Mouse (Mus musculus): ENCODE results near the gene Atcay. TPM values are rescaled to one million over a fixed set of nuclear protein-coding genes. Genes with fewer than 3 reads are reported as not detected.

Atcay gene
- polyA plus RNA-seq, 1 experiment, result 166 TPM

DNA sequence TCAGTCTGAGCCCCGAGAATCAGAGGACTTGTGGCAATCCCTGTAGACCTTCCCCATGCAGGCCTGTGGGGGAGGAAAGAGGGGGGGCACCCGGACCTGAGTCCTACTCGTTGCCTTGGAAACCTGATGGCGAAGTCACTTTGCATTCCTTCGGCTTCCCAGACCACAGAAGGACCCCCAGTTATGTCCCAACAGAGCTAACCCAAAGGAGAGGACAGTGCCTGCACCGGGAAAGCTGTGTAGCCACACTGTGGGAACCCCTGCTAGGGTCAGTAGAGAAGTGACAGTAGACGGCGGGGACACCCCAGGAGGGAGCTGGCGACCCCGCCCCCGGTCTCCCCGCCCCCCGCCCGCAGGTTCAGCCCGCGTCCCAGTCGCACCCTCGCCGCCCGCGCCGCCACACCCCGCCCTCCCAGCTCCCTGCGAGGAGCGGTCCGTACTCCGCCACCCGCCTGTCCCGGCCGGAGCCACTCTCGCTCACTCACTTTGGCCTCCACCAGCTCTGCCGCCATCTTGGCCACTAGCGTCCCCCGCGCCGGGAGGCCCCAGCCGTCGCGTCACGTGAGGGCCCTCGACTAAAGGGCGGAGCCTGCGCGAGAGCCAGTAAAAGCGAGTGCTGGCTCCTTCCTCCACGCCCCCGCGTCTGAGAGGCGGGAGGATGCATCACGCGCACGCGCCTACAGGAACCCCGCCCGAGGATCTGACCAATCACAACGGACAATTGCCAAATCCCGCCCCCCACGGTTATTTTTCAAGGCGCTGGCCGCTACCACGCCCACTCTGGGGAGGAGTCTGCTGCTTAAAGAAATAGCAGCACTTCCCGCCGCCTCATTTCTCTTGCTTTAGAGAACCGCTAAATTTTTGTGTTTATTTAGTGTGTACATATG is 63.2 kb downstream of the Atcay start, which contains the start of gene Pias4:
Gene Pias4 (minus strand): TSS at position 724 of the 887 bp plus-strand sequence.
- Histone ChIP-seq H3K4me3 (ENCODE audit: insufficient read depth, low read length) (peak within 1 kb of the TSS; percentile 74), H3K4me1 (ENCODE audit: control insufficient read depth, insufficient read depth, low read length) (peaks cover 3% of the 10 kb centered on the region; the same call in 1 of the 2 replicates), H3K27ac (ENCODE audit: insufficient read depth, low read length) (peak within 1 kb of the TSS; percentile 9; the same call in 1 of the 2 replicates)
- TF ChIP-seq POLR2A (IDR thresholded peaks at IDR 0.05; ENCODE audit: extremely low read depth, insufficient read depth, low read length), result peak; percentile 75; the same call in 1 of the 2 replicates
- no peak for TF ChIP-seq CTCF (IDR thresholded peaks at IDR 0.05; ENCODE audit: extremely low read depth, insufficient read depth, low read length)

DNA sequence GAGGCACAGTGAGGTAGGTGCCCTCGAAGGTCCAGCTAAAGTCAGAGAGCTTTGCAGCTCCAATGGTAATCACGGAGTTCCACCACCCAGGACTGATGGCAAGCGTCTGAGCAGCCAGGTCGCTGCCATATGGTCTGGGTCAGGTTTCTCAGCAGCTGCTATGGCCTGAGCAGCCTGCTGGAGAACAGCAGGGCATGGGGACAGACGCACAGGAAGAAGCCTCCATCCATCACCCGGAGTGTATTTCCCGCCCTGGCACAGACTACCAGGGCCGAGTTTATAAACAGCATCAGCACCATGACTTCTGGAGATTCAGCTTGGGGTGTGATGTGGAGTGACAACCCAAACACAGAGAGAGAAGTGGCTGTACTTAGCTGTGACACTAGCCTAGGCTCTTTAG is 65.5 kb downstream of the Atcay start:
- peaks cover 3% of the 10 kb centered on the region; the same call in 1 of the 2 replicates for H3K4me1 ChIP-seq (ENCODE audit: control insufficient read depth, insufficient read depth, low read length)
- no peak overlapping the region for H3K27ac ChIP-seq (ENCODE audit: insufficient read depth, low read length)
- no peak overlapping the region for H3K4me3 ChIP-seq (ENCODE audit: insufficient read depth, low read length)
- TF ChIP-seq CTCF (IDR thresholded peaks at IDR 0.05; ENCODE audit: extremely low read depth, insufficient read depth, low read length), result no peak
- TF ChIP-seq POLR2A (IDR thresholded peaks at IDR 0.05; ENCODE audit: extremely low read depth, insufficient read depth, low read length), result no peak

GRCm38 (mm10) chr10:81162318-81162652 is 68.3 kb downstream of the Atcay start:
- H3K4me1 ChIP-seq (ENCODE audit: control insufficient read depth, insufficient read depth, low read length), result peaks cover 3% of the 10 kb centered on the region; the same call in 1 of the 2 replicates
- no peak overlapping the region for H3K27ac ChIP-seq (ENCODE audit: insufficient read depth, low read length)
- no peak overlapping the region for H3K4me3 ChIP-seq (ENCODE audit: insufficient read depth, low read length)
- TF ChIP-seq POLR2A (IDR thresholded peaks at IDR 0.05; ENCODE audit: extremely low read depth, insufficient read depth, low read length), result no peak

DNA sequence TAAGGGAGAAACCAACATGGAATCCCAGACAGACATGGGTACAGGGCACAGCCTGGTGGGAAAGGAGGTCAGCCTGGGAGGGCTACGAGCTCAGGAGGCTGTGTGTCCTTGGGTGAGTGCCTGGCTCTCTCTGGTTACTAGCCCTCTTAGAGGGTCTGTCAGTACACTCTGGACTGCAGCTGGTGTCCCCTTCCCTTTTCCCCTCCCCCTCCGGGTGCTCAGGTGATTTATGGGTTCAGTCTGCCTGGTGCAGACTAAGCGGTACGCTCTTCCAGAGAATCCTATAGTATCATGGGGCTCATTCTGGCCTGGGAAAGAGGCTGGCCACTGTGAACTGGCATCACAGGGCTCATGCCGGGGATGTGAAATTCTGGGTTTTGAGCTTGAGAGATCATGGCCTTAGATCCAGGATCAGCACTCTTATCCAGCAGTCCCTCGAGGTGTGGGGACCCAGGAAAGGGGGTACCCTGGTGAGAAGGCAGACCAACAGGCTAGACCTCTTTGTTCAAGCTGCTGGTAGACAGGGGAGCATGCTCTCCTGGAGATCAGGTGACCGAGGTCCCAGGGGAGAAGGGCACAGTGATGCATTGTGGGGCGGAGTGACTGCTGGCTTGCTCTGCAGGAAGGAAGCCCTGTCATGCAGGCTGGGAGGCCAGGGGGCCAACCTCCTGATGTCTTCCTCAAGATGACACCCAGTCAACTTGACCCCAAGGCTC is 68.9 kb downstream of the Atcay start:
- H3K27ac ChIP-seq (ENCODE audit: insufficient read depth, low read length), result no peak overlapping the region
- TF ChIP-seq CTCF (IDR thresholded peaks at IDR 0.05; ENCODE audit: extremely low read depth, insufficient read depth, low read length) (no peak), POLR2A (IDR thresholded peaks at IDR 0.05; ENCODE audit: extremely low read depth, insufficient read depth, low read length) (no peak)
- H3K4me1 ChIP-seq (ENCODE audit: control insufficient read depth, insufficient read depth, low read length), result peaks cover 2% of the 10 kb centered on the region; the same call in 1 of the 2 replicates
- no peak overlapping the region for H3K4me3 ChIP-seq (ENCODE audit: insufficient read depth, low read length)

- H3K4me1 ChIP-seq (ENCODE audit: control insufficient read depth, insufficient read depth, low read length), result no peaks in the 10 kb centered on the region
- H3K27ac ChIP-seq (ENCODE audit: insufficient read depth, low read length), result peak overlapping the region; percentile 75
- TF ChIP-seq POLR2A (IDR thresholded peaks at IDR 0.05; ENCODE audit: extremely low read depth, insufficient read depth, low read length) (no peak), CTCF (IDR thresholded peaks at IDR 0.05; ENCODE audit: extremely low read depth, insufficient read depth, low read length) (no peak)
- H3K4me3 ChIP-seq (ENCODE audit: insufficient read depth, low read length), result no peak overlapping the region
Observed at GRCm38 (mm10) chr10:81154736-81155135, 75.9 kb downstream of the Atcay start.

Other genes starting within 250 kb of the Atcay start
- 77.9 and 152 TPM in 2 replicates for gene Gng7, start 215.9 kb downstream of the Atcay start, polyA plus RNA-seq (2012; rRNA removed)
- gene Diras1, start 205.2 kb downstream of the Atcay start, polyA plus RNA-seq (2012; rRNA removed), result 83.8 and 85.3 TPM in 2 replicates
- gene Slc39a3, start 193.4 kb downstream of the Atcay start, polyA plus RNA-seq (2012; rRNA removed), result 72.8 and 73.0 TPM in 2 replicates
- 222 and 228 TPM in 2 replicates for gene Sgta, start 170.7 kb downstream of the Atcay start, polyA plus RNA-seq (2012; rRNA removed)
- 66.2 and 68.5 TPM in 2 replicates for gene Thop1, start 160.8 kb downstream of the Atcay start, polyA plus RNA-seq (2012; rRNA removed)
- 0.42 TPM in 2 replicates for gene Creb3l3, start 132.0 kb downstream of the Atcay start, polyA plus RNA-seq (2012; rRNA removed)
- 192 and 201 TPM in 2 replicates for gene Map2k2, start 124.9 kb downstream of the Atcay start, polyA plus RNA-seq (2012; rRNA removed)
- gene Zbtb7a, start 95.6 kb downstream of the Atcay start, polyA plus RNA-seq (2012; rRNA removed), result 46.9 and 49.9 TPM in 2 replicates
- 21.3 and 22.5 TPM in 2 replicates for gene Pias4, start 62.9 kb downstream of the Atcay start, polyA plus RNA-seq (2012; rRNA removed)
- gene Eef2, start 54.2 kb downstream of the Atcay start, polyA plus RNA-seq (2012; rRNA removed), result 1,040 and 1,088 TPM in 2 replicates
- 71.2 and 77.1 TPM in 2 replicates for gene Dapk3, start 47.8 kb downstream of the Atcay start, polyA plus RNA-seq (2012; rRNA removed)
- gene 4930442H23Rik, start 47.0 kb downstream of the Atcay start, polyA plus RNA-seq (2012; rRNA removed), result not detected in 2 replicates
- gene Nmrk2, start 28.8 kb downstream of the Atcay start, polyA plus RNA-seq (2012; rRNA removed), result 0.13 and 0.19 TPM in 2 replicates
- 93.1 and 105 TPM in 2 replicates for gene Zfr2, start 2.3 kb upstream of the Atcay start, polyA plus RNA-seq (2012; rRNA removed)
- 475 and 540 TPM in 2 replicates for gene Matk, start 22.1 kb upstream of the Atcay start, polyA plus RNA-seq (2012; rRNA removed)
- gene Mrpl54, start 36.1 kb upstream of the Atcay start, polyA plus RNA-seq (2012; rRNA removed), result 61.1 and 64.7 TPM in 2 replicates
- gene Apba3, start 36.1 kb upstream of the Atcay start, polyA plus RNA-seq (2012; rRNA removed), result 52.1 and 58.2 TPM in 2 replicates
- gene Tjp3, start 60.7 kb upstream of the Atcay start, polyA plus RNA-seq (2012; rRNA removed), result 0.15 and 0.17 TPM in 2 replicates
- gene Pip5k1c, start 62.1 kb upstream of the Atcay start, polyA plus RNA-seq (2012; rRNA removed), result 414 and 443 TPM in 2 replicates
- 32.2 and 33.0 TPM in 2 replicates for gene Cactin, start 90.3 kb upstream of the Atcay start, polyA plus RNA-seq (2012; rRNA removed)
- gene Tbxa2r, start 97.9 kb upstream of the Atcay start, polyA plus RNA-seq (2012; rRNA removed), result 2.7 and 2.9 TPM in 2 replicates
- 1.2 and 1.4 TPM in 2 replicates for gene Gipc3, start 112.4 kb upstream of the Atcay start, polyA plus RNA-seq (2012; rRNA removed)
- 34.4 and 36.3 TPM in 2 replicates for gene Hmg20b, start 119.6 kb upstream of the Atcay start, polyA plus RNA-seq (2012; rRNA removed)
- gene Mfsd12, start 126.7 kb upstream of the Atcay start, polyA plus RNA-seq (2012; rRNA removed), result 30.1 and 30.8 TPM in 2 replicates
- 0.45 and 0.52 TPM in 2 replicates for gene 4930404N11Rik, start 135.0 kb upstream of the Atcay start, polyA plus RNA-seq (2012; rRNA removed)
- 75.5 and 76.0 TPM in 2 replicates for gene Fzr1, start 147.7 kb upstream of the Atcay start, polyA plus RNA-seq (2012; rRNA removed)
- 106 and 108 TPM in 2 replicates for gene Dohh, start 153.6 kb upstream of the Atcay start, polyA plus RNA-seq (2012; rRNA removed)
- 5.8 and 5.9 TPM in 2 replicates for gene Gm48551, start 153.6 kb upstream of the Atcay start, polyA plus RNA-seq (2012; rRNA removed)
- gene Gm48552, start 158.2 kb upstream of the Atcay start, polyA plus RNA-seq (2012; rRNA removed), result 6.8 and 7.8 TPM in 2 replicates
- 2.5 and 3.0 TPM in 2 replicates for gene Smim24, start 162.2 kb upstream of the Atcay start, polyA plus RNA-seq (2012; rRNA removed)
- gene Nfic, start 224.8 kb upstream of the Atcay start, polyA plus RNA-seq (2012; rRNA removed), result 52.2 and 54.5 TPM in 2 replicates